Mouse (Mus musculus) E14TG2a.4 (cell line): ENCODE measurements around the gene Tiam1.
"Not testable (repeated sequence)": the region's sequence is repeated elsewhere in the genome, so short reads cannot be mapped to it uniquely, and the experiment has no call there.

Source experiments
- H3K27me3 ChIP-seq: 2 replicates; pipeline ENCODE4 v1.6.1; 2014; ENCODE audit warnings: low read length, control low read depth; ENCODE audit not compliant: insufficient read depth
- H3K36me3 ChIP-seq: 2 replicates; pipeline ENCODE4 v1.6.1; 2014; ENCODE audit warnings: low read length, control low read depth; ENCODE audit not compliant: insufficient read depth
- H3K4me1 ChIP-seq: replicated peaks from 2 replicates; pipeline ENCODE4 v1.6.1; 2014; ENCODE audit warnings: low read depth, low read length, control low read depth
- H3K4me3 ChIP-seq: replicated peaks from 2 replicates; pipeline ENCODE4 v1.5.1; 2014; ENCODE audit warnings: mild to moderate bottlenecking, low read length
- H3K9me3 ChIP-seq: 2 replicates; pipeline ENCODE4 v1.6.1; 2014; ENCODE audit warnings: low read length, control low read depth
- CTCF ChIP-seq: conservative IDR thresholded peaks from 2 replicates; pipeline ENCODE4 v1.5.1; 2014; ENCODE audit warnings: low read length
- NANOG ChIP-seq: IDR thresholded peaks from 2 replicates; pipeline ENCODE4 v1.6.1; 2014; ENCODE audit warnings: borderline replicate concordance, low read length, mixed read lengths
- POU5F1 ChIP-seq: IDR thresholded peaks from 2 replicates; pipeline ENCODE4 v1.6.1; 2014; ENCODE audit warnings: low read length, borderline replicate concordance

Tiam1 gene

DNA sequence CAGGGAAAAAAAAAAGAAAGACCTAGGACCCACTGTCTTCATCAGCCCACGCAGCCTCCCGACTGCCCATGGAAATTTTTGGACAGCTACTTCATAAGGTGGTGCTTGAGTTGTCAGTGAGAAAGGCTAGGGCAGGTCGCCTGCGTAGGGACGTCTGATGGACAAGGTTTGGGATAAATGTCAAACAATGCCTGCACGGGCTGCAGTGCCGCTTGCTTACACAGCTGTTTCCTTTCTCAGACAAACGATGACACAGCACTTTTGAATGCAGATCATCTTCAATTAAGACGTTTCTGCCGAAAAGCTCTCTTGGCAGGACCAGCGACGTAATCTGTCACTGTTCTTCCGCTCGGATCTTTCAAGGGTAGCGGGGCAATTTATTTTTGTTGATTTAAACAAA lies 70.9 kb downstream of the Tiam1 start:
- no peak for TF ChIP-seq CTCF
- no peak for TF ChIP-seq POU5F1
- no peak for TF ChIP-seq NANOG
- peaks cover 33% of the 10 kb centered on the region for H3K9me3 ChIP-seq
- H3K27me3 ChIP-seq, result no peaks in the 10 kb centered on the region
- H3K4me1 ChIP-seq, result peaks cover 21% of the 10 kb centered on the region
- peaks cover 18% of the 10 kb centered on the region for H3K36me3 ChIP-seq
- no peak overlapping the region for H3K4me3 ChIP-seq

DNA sequence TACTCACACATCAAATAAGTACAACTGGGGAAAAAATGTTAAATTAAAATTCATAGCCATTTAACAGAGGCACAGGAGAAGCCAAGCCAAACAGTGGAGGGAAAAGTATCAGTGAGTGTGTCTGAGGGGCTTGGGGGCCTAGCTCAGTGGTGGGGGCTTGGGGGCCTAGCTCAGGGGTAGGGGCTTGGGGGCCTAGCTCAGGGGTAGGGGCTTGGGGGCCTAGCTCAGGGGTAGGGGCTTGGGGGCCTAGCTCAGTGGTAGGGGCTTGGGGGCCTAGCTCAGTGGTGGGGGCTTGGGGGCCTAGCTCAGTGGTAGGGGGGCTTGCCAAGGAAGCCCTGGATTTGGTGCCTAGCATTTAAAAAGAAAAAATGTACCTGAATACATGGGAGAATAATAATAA lies 72.4 kb downstream of the Tiam1 start:
- H3K9me3 ChIP-seq, result peaks cover 49% of the 10 kb centered on the region
- not testable (repeated sequence) for H3K27me3 ChIP-seq, H3K4me3 ChIP-seq
- peaks cover 21% of the 10 kb centered on the region for H3K4me1 ChIP-seq
- peaks cover 31% of the 10 kb centered on the region for H3K36me3 ChIP-seq

- Histone ChIP-seq H3K9me3 (peaks cover 59% of the 10 kb centered on the region), H3K27me3 (no peaks in the 10 kb centered on the region), H3K4me3 (no peak overlapping the region), H3K4me1 (peaks cover 21% of the 10 kb centered on the region), H3K36me3 (peaks cover 40% of the 10 kb centered on the region)
- no peak for TF ChIP-seq CTCF
- TF ChIP-seq NANOG, result no peak
- no peak for TF ChIP-seq POU5F1
Measured at GRCm38 (mm10) chr16:90070104-90070503, 73.5 kb downstream of the Tiam1 start.

DNA sequence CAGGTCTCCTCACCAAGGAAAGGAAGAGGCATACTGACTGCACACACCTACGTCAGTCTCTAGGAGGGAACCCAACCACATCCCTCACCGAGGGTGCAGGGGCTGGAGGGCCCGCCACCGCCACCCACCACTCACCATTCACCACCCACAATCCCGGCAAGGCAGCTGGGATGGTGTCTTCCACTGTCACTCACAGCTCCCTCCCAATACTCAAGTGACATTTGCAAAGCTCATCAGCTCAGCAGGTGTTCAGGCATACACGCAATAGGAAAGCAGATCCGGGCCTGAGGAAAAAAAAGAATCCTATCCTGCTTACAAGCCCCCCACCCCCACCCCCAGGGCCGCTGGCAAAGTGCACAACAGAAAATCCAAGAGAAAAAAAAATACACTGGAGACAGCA lies 74.4 kb downstream of the Tiam1 start:
- no peak overlapping the region for H3K4me3 ChIP-seq
- peaks cover 68% of the 10 kb centered on the region for H3K9me3 ChIP-seq
- peaks cover 49% of the 10 kb centered on the region for H3K36me3 ChIP-seq
- H3K4me1 ChIP-seq, result peaks cover 21% of the 10 kb centered on the region
- TF ChIP-seq CTCF, result no peak
- no peak for TF ChIP-seq NANOG
- TF ChIP-seq POU5F1, result no peak
- H3K27me3 ChIP-seq, result no peaks in the 10 kb centered on the region

DNA sequence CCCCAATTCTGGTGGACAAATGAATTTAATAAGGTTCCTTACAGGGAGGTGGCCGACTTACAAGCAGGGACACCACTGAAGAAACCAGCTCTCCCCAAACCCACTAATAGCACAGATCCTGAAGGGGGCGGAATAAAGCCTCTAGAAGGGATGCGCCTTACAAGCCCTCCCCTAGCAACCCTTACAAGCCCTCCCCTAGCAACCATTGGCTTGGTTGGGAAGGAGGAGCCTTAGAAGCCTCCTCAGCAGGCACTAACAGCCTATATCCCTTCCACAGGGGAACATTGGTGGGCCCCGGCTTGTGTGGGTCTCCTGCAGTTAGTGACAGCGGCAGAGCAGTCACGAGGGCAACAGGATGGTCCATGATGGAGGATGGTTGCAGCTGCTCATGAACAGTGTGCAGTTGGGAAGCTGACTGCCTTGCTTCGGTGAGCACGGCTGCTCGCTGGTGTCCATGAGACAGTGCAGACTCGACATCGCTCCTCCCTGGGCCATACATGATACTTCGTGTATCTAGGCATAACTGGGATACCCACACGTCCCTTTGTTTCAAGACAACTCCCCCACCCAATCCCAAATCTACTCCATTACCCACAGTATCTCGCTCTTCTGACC lies 90.6 kb downstream of the Tiam1 start:
- no peaks in the 10 kb centered on the region for H3K27me3 ChIP-seq

GRCm38 (mm10) chr16:90052409-90052808 lies 91.2 kb downstream of the Tiam1 start:
- TF ChIP-seq CTCF, result no peak
- TF ChIP-seq POU5F1, result no peak
- no peak for TF ChIP-seq NANOG
- Histone ChIP-seq H3K36me3 (peaks cover 23% of the 10 kb centered on the region), H3K27me3 (no peaks in the 10 kb centered on the region), H3K4me1 (no peaks in the 10 kb centered on the region), H3K4me3 (no peak overlapping the region), H3K9me3 (peaks cover 35% of the 10 kb centered on the region)

More for the DNA sequence above, 90.6 kb downstream of the Tiam1 start:
- Histone ChIP-seq H3K4me3 (no peak overlapping the region), H3K36me3 (peaks cover 21% of the 10 kb centered on the region), H3K4me1 (no peaks in the 10 kb centered on the region), H3K9me3 (peaks cover 37% of the 10 kb centered on the region)
- TF ChIP-seq NANOG, result no peak
- TF ChIP-seq POU5F1, result no peak
- no peak for TF ChIP-seq CTCF

DNA sequence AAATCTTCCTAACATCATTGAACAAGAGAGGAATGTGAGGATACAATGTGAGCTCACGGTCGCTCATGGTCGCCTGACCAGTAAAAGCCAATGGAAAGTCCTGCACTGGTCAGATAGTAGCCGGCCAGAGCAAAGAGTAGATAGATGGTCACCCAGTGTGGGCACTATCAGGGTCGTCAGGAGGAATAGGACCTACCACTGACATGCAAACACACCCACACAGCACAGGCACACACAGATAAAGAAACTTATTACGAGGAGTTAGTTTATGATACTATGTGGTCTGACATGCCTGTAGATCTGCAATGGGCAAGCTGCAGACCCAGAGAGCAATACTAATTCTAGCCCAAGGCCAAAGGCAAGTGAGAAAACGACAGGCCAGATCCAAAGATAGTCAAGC lies 92.5 kb downstream of the Tiam1 start:
- H3K27me3 ChIP-seq, result no peaks in the 10 kb centered on the region
- no peaks in the 10 kb centered on the region for H3K4me1 ChIP-seq
- no peak overlapping the region for H3K4me3 ChIP-seq
- peaks cover 23% of the 10 kb centered on the region for H3K36me3 ChIP-seq
- no peak for TF ChIP-seq POU5F1
- no peak for TF ChIP-seq CTCF
- TF ChIP-seq NANOG, result no peak
- peaks cover 33% of the 10 kb centered on the region for H3K9me3 ChIP-seq

GRCm38 (mm10) chr16:90047841-90048240 lies 95.7 kb downstream of the Tiam1 start:
- no peak for TF ChIP-seq CTCF
- TF ChIP-seq NANOG, result no peak
- TF ChIP-seq POU5F1, result no peak
- no peak overlapping the region for H3K4me3 ChIP-seq
- peaks cover 7% of the 10 kb centered on the region; the same call in 1 of the 2 replicates for H3K4me1 ChIP-seq
- H3K27me3 ChIP-seq, result no peaks in the 10 kb centered on the region
- H3K36me3 ChIP-seq, result 0 out of 2 replicates have a peak, but pooled peaks cover 6% of the 10 kb centered on the region
- peaks cover 1% of the 10 kb centered on the region; the same call in 1 of the 2 replicates for H3K9me3 ChIP-seq
